Mouse (Mus musculus) megakaryocyte, embryonic 14.5 days (primary cell): Measurements from ENCODE around the gene Cdadc1. TPM values are rescaled to one million over a fixed set of nuclear protein-coding genes. Genes with fewer than 3 reads are reported as not detected.

Experiments used
- H3K27me3 ChIP-seq: replicated peaks from 2 replicates; pipeline ENCODE3; 2012; ENCODE audit warnings: inconsistent platforms
- H3K36me3 ChIP-seq: replicated peaks from 2 replicates; pipeline ENCODE3; 2012; ENCODE audit warnings: low read length, inconsistent platforms, mixed read lengths
- H3K4me1 ChIP-seq: 2 replicates; pipeline ENCODE4 v1.6.1; 2012; ENCODE audit warnings: inconsistent platforms
- H3K4me3 ChIP-seq: replicated peaks from 2 replicates; pipeline ENCODE3; 2012; ENCODE audit warnings: moderate library complexity, mild to moderate bottlenecking, inconsistent platforms
- H3K9me3 ChIP-seq: 2 replicates; pipeline ENCODE4 v1.6.1; 2012; ENCODE audit warnings: inconsistent platforms
- FLI1 ChIP-seq: IDR thresholded peaks from 2 replicates; pipeline ENCODE4 v1.6.1; 2012; ENCODE audit warnings: low read length, inconsistent platforms, mixed read lengths
- GATA1 ChIP-seq: IDR thresholded peaks from 3 replicates; pipeline ENCODE4 v1.6.1; 2012; ENCODE audit warnings: mixed read lengths, low read length, inconsistent platforms, borderline replicate concordance
- polyA plus RNA-seq: library from polyadenylated mRNA; stranded (reverse); fragments of >175 nt; gene quantifications from 2 replicates; pipeline ENCODE4 v1.2.3, GENCODE M21; 2012; ENCODE audit warnings: low replicate concordance; ENCODE audit not compliant: insufficient read depth

The Cdadc1 gene
- polyA plus RNA-seq, 1 experiment, result 12.5 TPM

GRCm38 (mm10) chr14:59537829-59538432, 59.8 kb downstream of the Cdadc1 start:
- TF ChIP-seq GATA1 (no peak), FLI1 (no peak)
- Histone ChIP-seq H3K36me3 (peaks cover 67% of the 10 kb centered on the region), H3K4me3 (no peak overlapping the region), H3K4me1 (peaks cover 16% of the 10 kb centered on the region; the same call in 1 of the 2 replicates), H3K27me3 (no peaks in the 10 kb centered on the region), H3K9me3 (no peaks in the 10 kb centered on the region)

GRCm38 (mm10) chr14:59533908-59534307, 63.9 kb downstream of the Cdadc1 start:
- no peaks in the 10 kb centered on the region for H3K27me3 ChIP-seq
- H3K36me3 ChIP-seq, result peaks cover 63% of the 10 kb centered on the region
- TF ChIP-seq GATA1, result no peak
- TF ChIP-seq FLI1, result no peak
- H3K4me1 ChIP-seq, result peaks cover 16% of the 10 kb centered on the region; the same call in 1 of the 2 replicates
- H3K9me3 ChIP-seq, result no peaks in the 10 kb centered on the region
- no peak overlapping the region for H3K4me3 ChIP-seq

- no peaks in the 10 kb centered on the region for H3K27me3 ChIP-seq
- peaks cover 66% of the 10 kb centered on the region for H3K36me3 ChIP-seq
- H3K9me3 ChIP-seq, result no peaks in the 10 kb centered on the region
- H3K4me1 ChIP-seq, result peaks cover 16% of the 10 kb centered on the region; the same call in 1 of the 2 replicates
- TF ChIP-seq FLI1 (no peak), GATA1 (no peak)
- H3K4me3 ChIP-seq, result no peak overlapping the region
Observed at GRCm38 (mm10) chr14:59532986-59533385, 64.8 kb downstream of the Cdadc1 start.

GRCm38 (mm10) chr14:59530801-59531200, 67.0 kb downstream of the Cdadc1 start:
- H3K36me3 ChIP-seq, result peaks cover 71% of the 10 kb centered on the region
- TF ChIP-seq GATA1, result no peak
- no peak for TF ChIP-seq FLI1

GRCm38 (mm10) chr14:59525843-59526242, 71.9 kb downstream of the Cdadc1 start:
- TF ChIP-seq FLI1 (no peak), GATA1 (no peak)
- H3K36me3 ChIP-seq, result peaks cover 54% of the 10 kb centered on the region
- H3K4me1 ChIP-seq, result peaks cover 28% of the 10 kb centered on the region
- no peaks in the 10 kb centered on the region for H3K9me3 ChIP-seq
- H3K27me3 ChIP-seq, result no peaks in the 10 kb centered on the region
- no peak overlapping the region for H3K4me3 ChIP-seq

More at GRCm38 (mm10) chr14:59530801-59531200, 67.0 kb downstream of the Cdadc1 start:
- no peaks in the 10 kb centered on the region for H3K9me3 ChIP-seq
- no peaks in the 10 kb centered on the region for H3K27me3 ChIP-seq
- no peak overlapping the region for H3K4me3 ChIP-seq
- peaks cover 19% of the 10 kb centered on the region for H3K4me1 ChIP-seq

- Histone ChIP-seq H3K27me3 (no peaks in the 10 kb centered on the region), H3K4me3 (no peak overlapping the region), H3K4me1 (peaks cover 4% of the 10 kb centered on the region; the same call in 1 of the 2 replicates), H3K9me3 (no peaks in the 10 kb centered on the region), H3K36me3 (peaks cover 46% of the 10 kb centered on the region)
- TF ChIP-seq FLI1 (no peak), GATA1 (no peak)
Observed at GRCm38 (mm10) chr14:59513922-59514444, 83.8 kb downstream of the Cdadc1 start.

Other genes starting within 250 kb of the Cdadc1 start
- gene Phf11d, start 232.5 kb downstream of the Cdadc1 start, polyA plus RNA-seq, result 0.09 and 1.4 TPM in 2 replicates
- gene Phf11c, start 202.6 kb downstream of the Cdadc1 start, polyA plus RNA-seq, result not detected in 2 replicates
- 1.4 TPM in 1 of 2 replicates, not detected in the other for gene Setdb2, start 157.1 kb downstream of the Cdadc1 start, polyA plus RNA-seq
- gene Cab39l, start 157.0 kb downstream of the Cdadc1 start, polyA plus RNA-seq, result 2.5 TPM in 1 of 2 replicates, not detected in the other
- gene Shisa2, start 27.3 kb upstream of the Cdadc1 start, polyA plus RNA-seq, result not detected in 2 replicates